Mouse (Mus musculus) pancreas, adult 10 weeks (tissue): ENCODE measurements around the gene Ccdc194. TPM values are rescaled to one million over a fixed set of nuclear protein-coding genes. Genes with fewer than 3 reads are reported as not detected.

ENCODE experiments used
- polyA plus RNA-seq: library from polyadenylated mRNA; stranded (reverse); fragments of 350-450 nt; fragmentation: Illumina TruSeq; extraction: RNeasy Lipid Tissue Mini Kit (QIAGEN cat#74804); gene quantifications from one replicate; pipeline ENCODE4 v1.2.3, GENCODE M21; 2015; ENCODE audit warnings: low read depth, low replicate concordance; ENCODE audit not compliant: insufficient read depth

Gene Ccdc194
- polyA plus RNA-seq = not detected

DNA sequence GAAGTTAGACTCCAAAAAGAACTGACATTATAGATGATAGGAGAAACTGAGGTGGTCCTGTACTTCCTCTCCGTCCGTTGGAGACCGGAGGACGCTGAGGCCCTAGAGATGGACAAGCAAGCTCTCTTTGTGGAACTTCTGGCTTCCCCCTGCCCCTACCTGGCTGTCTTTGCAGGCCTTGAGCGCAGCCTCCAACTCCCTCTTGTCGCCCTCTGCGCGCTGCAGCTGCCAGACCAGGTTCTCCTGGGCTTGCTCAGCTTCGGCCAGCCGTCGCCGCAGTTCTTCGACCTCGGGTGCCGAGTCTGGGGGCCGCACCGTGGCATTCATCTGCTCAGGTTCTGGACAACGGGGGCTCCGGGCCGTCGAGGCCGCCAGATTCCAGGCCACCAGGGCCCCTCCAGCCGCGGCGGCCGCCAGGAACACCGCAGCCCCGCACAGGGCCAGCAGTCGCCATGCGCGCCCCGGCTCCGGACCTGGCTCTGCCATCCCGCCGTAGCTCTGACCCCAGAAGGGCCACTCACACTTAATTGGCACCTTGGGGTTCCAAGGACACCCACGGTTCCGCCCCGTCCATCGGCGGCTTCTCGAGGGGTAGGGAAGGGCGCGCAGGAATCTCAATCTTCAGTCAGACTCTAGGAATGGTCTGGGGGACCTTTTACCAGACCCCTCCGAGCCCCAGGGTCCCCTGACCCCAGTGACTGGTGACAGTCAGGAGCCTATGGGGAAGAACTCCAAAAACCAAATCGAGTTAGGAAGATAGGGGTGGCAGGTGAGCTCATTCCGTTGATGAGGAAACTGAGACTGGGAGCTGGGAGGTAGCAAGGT, at the start of gene Ccdc194:
Gene Ccdc194, minus strand, starts transcription at position 486 of the 825 bp plus-strand sequence.

GRCm38 (mm10) chr8:71568387-71568937, 43.0 kb upstream of the Ccdc194 start, which contains the start of gene Slc27a1:
Gene Slc27a1 (plus strand): TSS chr8:71568882.

DNA sequence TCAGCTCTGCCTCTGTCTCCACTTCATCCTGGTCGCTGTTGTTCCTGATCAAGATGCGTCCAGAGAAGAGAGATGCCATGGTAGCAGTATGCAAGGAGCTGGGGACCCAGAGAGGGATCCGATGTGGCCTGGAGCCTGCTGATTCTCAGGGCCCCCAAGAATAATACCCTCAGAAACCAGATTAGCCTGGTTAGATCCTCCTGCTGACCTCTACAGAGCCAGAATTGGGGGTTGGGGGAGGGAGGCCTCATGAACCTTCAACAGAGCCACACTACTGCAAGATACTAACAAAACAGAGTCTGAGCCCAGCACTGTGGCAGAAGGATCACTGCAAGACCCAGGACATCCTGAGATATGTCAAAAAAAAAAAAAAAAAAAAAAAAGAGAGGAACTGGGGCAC, 41.0 kb upstream of the Ccdc194 start, which contains the start of gene Nxnl1:
Gene Nxnl1, minus strand, starts transcription at position 101 of the 400 bp plus-strand sequence.

GRCm38 (mm10) chr8:71558071-71558957, 32.8 kb upstream of the Ccdc194 start, which contains the start of gene Tmem221:
Gene Tmem221 (minus strand): TSS chr8:71558871.

GRCm38 (mm10) chr8:71542632-71543343, 17.3 kb upstream of the Ccdc194 start, which contains the start of gene Mvb12a:
Gene Mvb12a (plus strand): TSS chr8:71542922.

DNA sequence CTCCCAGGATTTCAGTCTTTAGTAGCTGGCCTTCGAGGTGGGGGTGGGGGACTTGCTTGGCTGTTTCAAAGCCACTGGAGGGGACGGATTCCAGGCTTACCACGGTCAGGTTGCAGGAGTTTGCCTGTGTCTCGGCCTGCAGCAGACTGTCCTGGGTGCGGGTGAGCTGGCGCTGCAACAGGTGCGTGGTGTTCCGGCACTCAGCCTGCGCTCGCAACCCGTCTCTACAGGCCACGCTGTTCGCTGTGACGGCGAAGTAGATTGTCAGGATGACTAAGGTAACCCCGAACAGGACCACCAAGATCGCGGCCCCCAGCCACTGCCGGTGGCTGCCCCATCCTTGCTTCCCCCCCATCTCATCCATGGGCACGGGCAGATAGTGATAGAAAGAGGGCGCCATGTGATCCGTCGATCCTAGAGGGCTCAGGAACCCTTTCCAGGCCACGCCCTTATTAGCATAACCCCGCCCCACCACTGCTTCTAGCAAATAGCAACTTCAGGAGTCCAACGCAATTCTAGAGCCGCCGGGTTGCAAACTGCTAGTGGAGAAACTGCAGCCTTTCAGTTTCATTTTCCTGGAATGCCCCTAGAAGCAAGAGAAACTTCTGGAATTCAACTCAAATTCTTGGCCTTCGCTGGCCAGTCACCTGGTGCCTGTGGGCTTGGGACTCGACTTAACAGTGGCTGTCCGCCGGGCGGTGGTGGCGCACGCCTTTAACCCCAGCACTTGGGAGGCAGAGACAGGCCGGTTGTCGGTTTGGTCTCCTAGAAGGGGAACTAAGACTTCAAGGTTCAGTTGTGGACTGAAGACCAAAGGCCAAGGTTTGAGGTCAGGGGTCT, 11.7 kb upstream of the Ccdc194 start, which contains the start of gene Bst2:
Gene Bst2, minus strand, starts transcription at position 429 of the 840 bp plus-strand sequence.

GRCm38 (mm10) chr8:71511644-71512043, 13.9 kb downstream of the Ccdc194 start, which contains the start of gene Plvap:
Gene Plvap (minus strand): TSS chr8:71511752.

GRCm38 (mm10) chr8:71487691-71488445, 37.6 kb downstream of the Ccdc194 start, which contains the start of gene Gtpbp3:
Gene Gtpbp3 (plus strand): TSS chr8:71488103.

GRCm38 (mm10) chr8:71485142-71486135, 40.1 kb downstream of the Ccdc194 start, which contains the start of gene Ano8:
Gene Ano8 (minus strand): TSS chr8:71485963.

Other genes starting within 250 kb of the Ccdc194 start
- gene Use1, start 158.9 kb downstream of the Ccdc194 start, polyA plus RNA-seq = 66.0 TPM
- 4.2 TPM for gene Ocel1, start 154.4 kb downstream of the Ccdc194 start, polyA plus RNA-seq
- 19.9 TPM for gene Nr2f6, start 143.8 kb downstream of the Ccdc194 start, polyA plus RNA-seq
- gene Ushbp1, start 129.9 kb downstream of the Ccdc194 start, polyA plus RNA-seq = 21.8 TPM
- 24.6 TPM for gene Babam1, start 128.8 kb downstream of the Ccdc194 start, polyA plus RNA-seq
- gene Ankle1, start 119.7 kb downstream of the Ccdc194 start, polyA plus RNA-seq = not detected
- 4.1 TPM for gene Abhd8, start 62.1 kb downstream of the Ccdc194 start, polyA plus RNA-seq
- 18.8 TPM for gene Mrpl34, start 60.8 kb downstream of the Ccdc194 start, polyA plus RNA-seq
- gene Dda1, start 56.5 kb downstream of the Ccdc194 start, polyA plus RNA-seq = 13.0 TPM
- 4.7 TPM for gene Ano8, start 39.7 kb downstream of the Ccdc194 start, polyA plus RNA-seq
- 7.9 TPM for gene Gtpbp3, start 37.6 kb downstream of the Ccdc194 start, polyA plus RNA-seq
- gene Plvap, start 14.0 kb downstream of the Ccdc194 start, polyA plus RNA-seq = 236 TPM
- gene Bst2, start 11.7 kb upstream of the Ccdc194 start, polyA plus RNA-seq = 43.2 TPM
- gene Mvb12a, start 17.2 kb upstream of the Ccdc194 start, polyA plus RNA-seq = 48.0 TPM
- 3.8 TPM for gene Tmem221, start 33.2 kb upstream of the Ccdc194 start, polyA plus RNA-seq
- not detected for gene Nxnl1, start 40.9 kb upstream of the Ccdc194 start, polyA plus RNA-seq
- gene Slc27a1, start 43.2 kb upstream of the Ccdc194 start, polyA plus RNA-seq = 33.1 TPM
- 39.9 TPM for gene Pgls, start 66.5 kb upstream of the Ccdc194 start, polyA plus RNA-seq
- gene Fam129c, start 71.9 kb upstream of the Ccdc194 start, polyA plus RNA-seq = 1.00 TPM
- 17.5 TPM for gene Colgalt1, start 85.3 kb upstream of the Ccdc194 start, polyA plus RNA-seq
- 2.6 TPM for gene Unc13a, start 146.0 kb upstream of the Ccdc194 start, polyA plus RNA-seq
- gene Jak3, start 150.6 kb upstream of the Ccdc194 start, polyA plus RNA-seq = 4.8 TPM
- gene Insl3, start 163.5 kb upstream of the Ccdc194 start, polyA plus RNA-seq = not detected
- gene B3gnt3, start 176.1 kb upstream of the Ccdc194 start, polyA plus RNA-seq = 2.7 TPM
- gene Fcho1, start 200.0 kb upstream of the Ccdc194 start, polyA plus RNA-seq = 0.92 TPM